Mouse (Mus musculus) layer of hippocampus, adult 8-10 months (tissue): ENCODE results near the gene Nedd8. TPM values are rescaled to one million over a fixed set of nuclear protein-coding genes. Genes with fewer than 3 reads are reported as not detected.

Experiments
- DNase-seq, 2 experiments: peaks; one replicate each; pipeline ENCODE4 v3.0.0; 2022; ENCODE audit warnings: low spot score in 2 of 2
- total RNA-seq, 4 experiments: library from RNA; stranded (reverse); gene quantifications; 2 replicates each; pipeline ENCODE4 v1.2.4; 2022

Nedd8 gene
- total RNA-seq, 4 experiments from 2014 or later: 290 to 309 (median 300) TPM

DNA sequence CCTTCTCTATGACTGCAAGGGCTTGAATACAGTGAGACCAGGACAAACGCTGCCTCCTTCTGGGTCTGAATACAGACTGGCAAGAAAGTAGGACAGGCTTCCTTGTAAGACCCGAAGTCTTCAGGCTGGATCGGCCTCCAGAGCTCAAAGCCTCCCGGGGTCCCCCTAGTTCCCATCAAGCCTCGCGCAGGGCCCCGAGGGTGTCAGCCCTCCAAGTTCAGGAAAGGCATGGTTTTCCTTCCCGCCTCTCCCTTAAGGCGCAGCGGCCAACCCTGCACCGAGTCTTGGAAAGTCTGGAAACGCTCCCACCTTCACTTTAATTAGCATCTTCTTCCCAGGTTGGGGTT, 465 bp downstream of the Nedd8 start:
- DNase-seq: no peak

DNA sequence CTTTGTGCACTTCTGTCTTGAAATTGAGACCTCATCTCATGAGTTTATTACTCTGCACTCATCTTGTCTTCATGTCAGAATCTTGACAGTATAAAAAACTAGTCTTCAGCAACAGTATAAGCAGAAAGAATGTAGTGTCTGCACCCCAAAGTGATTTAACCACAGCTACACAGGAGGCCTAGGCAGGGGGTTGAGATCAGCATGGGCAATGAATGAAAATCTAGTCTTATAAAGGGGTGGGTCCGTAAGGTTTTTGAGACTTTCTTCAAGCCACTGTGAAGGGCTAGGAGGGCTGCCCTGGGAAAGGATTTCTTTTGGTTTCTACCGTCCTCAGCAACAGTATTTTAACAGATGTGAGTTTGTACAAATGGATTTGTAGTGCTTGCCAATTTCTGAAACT, 11.3 kb downstream of the Nedd8 start:
- DNase-seq: no peak

- DNase-seq: peak; percentile 73 to 80
These were observed 11.9 kb downstream of the Nedd8 start, which contains the start of gene Mdp1 for GRCm38 (mm10) chr14:55659960-55660573. Mdp1 (minus strand) TSS chr14:55660508.

- DNase-seq: no peak
These were observed 13.9 kb downstream of the Nedd8 start for GRCm38 (mm10) chr14:55658011-55658410.

DNA sequence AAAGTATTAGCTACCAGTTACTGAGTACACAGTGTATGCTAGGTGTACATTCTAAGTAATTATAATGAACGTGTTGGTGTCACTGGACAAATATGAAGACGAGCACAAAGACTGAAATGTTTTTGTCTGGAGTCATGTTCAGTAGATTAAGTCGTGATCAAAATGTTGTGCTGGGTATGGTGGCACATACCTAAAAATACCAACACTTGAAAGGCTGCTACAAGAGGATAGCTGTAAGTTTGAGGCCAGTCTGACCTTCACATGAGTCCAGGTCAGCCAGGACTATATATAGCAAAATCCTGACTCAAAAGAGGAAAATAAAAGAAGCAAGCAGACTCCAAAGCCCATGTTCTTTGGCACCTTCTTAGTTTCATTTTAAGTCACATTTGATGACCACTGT, 15.0 kb downstream of the Nedd8 start:
- DNase-seq: no peak

- no peak for DNase-seq
These were observed 20.4 kb downstream of the Nedd8 start for GRCm38 (mm10) chr14:55651528-55651927.

DNA sequence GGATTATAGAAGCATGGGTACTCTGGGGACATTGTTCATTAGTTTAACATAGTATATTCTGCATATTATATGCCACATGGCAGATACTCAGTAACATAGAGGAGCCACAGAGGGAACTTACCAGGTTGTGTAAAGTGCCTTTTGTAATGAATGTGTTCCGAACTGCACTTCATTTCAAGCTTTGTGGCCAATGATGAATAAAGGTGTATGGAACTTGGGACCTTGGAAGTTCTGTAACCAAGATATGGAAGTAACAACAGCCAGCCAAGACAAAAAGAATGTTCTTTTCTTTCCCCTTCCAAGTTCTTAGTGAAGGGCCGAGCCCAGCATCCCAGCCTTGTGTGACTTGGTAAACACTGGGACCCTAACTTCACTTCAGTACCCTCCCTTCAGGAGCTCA, 22.0 kb downstream of the Nedd8 start, which contains the start of gene Tssk4:
Gene Tssk4 (plus strand): TSS at position 301 of the 400 bp plus-strand sequence.
- no peak for DNase-seq

DNA sequence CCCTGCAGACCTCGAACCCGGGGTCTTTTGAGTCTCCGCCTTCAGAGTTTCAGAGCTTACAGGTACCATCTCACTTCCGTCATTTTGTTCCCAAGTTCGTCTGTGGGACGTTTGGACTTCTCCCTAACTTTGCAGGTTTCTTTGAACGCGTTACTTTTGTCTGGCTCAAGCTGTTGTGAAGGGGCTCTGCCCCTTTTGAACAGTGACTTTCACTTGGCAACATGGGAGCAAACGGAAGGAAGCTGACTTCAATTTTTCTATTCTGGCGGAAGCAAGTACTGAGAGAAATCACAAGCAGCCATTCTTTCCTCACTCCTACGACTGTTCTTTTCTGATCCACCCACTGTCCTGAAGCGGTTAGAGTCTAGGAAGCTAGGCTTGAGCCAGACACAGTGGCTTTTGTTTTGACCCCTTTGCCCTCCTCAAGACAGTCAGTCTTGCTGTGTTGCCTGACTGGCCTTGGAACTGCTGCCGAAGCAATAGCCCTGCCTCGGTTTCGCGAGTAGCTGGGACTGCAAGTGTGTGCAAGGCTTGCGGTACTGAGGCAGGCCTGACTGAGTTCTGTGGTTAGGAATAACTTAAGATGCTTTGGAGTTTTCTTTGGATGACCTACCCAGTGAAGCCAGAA, 27.5 kb downstream of the Nedd8 start:
- no peak for DNase-seq

DNA sequence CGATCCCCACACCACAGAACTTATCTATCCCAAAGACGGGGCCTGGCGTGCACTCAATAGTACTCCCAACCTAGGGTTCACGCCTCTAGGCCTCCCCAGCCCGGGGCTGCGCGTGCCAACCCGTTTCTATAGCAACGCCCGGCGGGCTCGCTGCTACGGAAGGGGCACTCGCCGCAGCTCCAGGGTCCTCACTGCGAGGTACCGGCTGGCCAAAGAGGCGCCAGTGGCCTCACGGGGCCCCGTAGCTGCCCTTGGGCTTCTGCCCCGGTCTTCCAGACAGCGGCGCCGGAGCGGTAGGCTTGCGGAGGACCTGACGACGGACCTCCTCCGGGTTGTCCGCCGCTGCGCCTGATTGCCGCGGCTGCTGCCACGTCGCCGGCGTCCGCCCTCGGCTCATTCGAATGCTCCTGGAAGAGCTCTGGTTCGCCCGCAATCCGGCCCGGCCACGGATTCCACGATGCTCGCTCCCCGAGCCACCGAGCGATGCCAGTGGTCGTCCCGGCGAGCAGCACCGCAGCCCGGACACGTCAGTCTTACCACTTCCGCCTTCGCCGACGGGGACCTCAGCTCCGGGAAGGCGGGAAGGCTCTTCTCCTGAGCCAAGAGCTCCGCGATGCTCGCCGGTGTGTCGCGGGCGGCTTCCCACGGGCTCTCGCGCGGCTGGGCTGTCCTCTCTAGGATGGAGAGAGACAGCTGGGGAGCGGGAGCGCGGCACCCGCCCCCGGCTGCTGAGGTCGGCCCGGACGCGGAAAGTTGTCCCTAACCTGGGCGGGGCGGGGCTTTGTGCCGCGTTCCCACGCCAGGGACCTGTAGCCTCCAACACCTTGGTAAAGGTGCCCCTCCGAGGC, 28.6 kb downstream of the Nedd8 start, which contains the start of gene Tm9sf1:
Gene Tm9sf1 (minus strand): TSS at position 747 of the 848 bp plus-strand sequence.
- DNase-seq: peak; percentile 81 to 87

GRCm38 (mm10) chr14:55642679-55643059, 29.3 kb downstream of the Nedd8 start:
- DNase-seq: no peak

- no peak for DNase-seq
These were observed 30.6 kb downstream of the Nedd8 start for GRCm38 (mm10) chr14:55641291-55641690.

DNA sequence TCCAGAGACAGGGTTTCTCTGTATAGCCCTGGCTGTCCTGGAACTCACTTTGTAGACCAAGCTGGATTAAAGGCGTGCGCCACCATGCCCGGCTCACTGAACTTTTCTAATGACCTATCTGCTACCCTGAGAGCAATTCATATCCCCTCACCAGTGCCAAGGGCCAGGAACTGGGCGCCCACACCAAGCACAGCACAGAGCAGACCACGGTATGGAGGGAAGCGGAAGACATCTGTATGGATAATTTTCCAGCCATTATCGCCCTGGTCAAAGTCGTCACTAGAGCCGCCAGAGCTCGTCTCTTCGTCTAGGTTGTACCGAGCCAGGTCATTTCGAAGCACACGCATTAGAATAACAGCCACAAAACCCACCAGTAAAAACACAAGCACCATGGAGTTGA, 31.1 kb downstream of the Nedd8 start:
- no peak for DNase-seq

GRCm38 (mm10) chr14:55637795-55638194, 34.1 kb downstream of the Nedd8 start, which contains the start of gene Gm49378:
Gm49378 (minus strand) TSS chr14:55637895.
- DNase-seq: no peak

GRCm38 (mm10) chr14:55635523-55636007, 36.4 kb downstream of the Nedd8 start, which contains the start of gene Ipo4:
Ipo4 (minus strand) TSS chr14:55635957.
- DNase-seq: peak; percentile 87 to 88

DNA sequence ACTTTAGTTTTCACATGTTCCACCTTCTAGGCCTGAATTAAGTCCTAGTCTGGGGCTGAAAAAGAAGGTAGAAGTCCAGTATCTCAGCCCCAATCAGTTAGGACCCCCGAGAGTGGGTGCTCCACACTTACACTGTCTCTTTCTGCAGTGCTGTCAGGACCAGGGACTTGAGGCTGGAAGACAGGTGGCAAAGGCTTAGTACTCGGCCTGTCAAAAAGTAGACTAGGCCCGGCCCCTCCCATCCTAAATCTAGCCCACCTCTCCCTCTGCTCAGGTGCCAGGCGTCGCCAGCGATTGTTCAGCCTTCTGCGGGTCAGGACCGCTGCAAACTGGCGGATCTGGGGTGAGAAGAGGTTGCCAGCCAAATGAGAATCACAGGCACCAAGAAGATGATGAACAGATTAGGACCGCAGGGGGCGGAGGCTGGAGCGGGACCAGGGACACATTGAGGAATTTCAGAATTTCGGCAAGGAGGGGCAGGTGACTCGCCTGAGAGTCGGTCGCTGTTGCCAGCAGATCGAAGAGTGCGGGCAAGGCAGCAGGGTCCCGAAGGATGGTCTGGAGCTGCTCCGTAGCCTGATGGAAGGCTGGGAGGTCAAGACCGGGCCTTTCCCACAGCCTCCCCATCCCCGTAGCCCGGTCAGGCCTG, 36.9 kb downstream of the Nedd8 start:
- DNase-seq: peak in 1 of 2 experiments; percentile 28

- DNase-seq: no peak
These were observed 42.6 kb downstream of the Nedd8 start for GRCm38 (mm10) chr14:55629312-55629711.

DNA sequence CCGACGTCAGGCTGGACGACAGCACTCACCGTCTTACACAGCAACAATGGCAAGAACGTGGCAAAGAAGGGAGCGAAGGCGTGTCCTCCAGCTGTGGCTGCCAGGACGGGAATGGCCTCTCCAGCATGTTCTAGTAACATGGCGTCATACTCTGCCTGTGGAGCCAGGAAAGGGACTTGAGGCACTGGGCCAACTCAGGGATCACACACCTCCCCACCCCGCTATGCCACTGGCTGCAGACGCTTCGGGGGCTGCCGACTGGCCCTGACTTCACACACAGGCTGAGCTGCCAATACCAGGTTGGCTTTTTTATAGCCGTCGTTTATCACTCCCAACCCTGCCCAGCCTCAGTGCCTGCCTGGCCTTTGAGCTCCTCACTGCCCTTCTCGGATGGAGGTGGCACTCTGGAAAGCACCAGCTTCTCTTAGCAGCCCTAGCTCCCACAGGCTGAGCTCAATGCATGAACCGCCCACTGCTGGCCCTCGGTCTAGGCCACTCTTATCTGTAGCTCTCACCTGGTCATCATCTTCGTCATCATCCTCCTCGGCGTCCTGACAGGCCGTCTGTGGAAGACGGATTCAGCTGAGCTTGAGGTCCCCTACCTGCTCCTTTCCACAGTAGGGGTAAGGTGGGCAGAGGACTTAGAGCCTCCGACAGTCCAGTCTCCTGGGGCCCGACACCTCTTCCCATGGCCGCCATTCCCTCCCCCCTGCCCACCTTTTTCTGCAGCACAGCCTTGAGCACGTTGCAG, 43.7 kb downstream of the Nedd8 start:
- DNase-seq: no peak

GRCm38 (mm10) chr14:55618486-55619195, 53.3 kb downstream of the Nedd8 start:
- no peak for DNase-seq

DNA sequence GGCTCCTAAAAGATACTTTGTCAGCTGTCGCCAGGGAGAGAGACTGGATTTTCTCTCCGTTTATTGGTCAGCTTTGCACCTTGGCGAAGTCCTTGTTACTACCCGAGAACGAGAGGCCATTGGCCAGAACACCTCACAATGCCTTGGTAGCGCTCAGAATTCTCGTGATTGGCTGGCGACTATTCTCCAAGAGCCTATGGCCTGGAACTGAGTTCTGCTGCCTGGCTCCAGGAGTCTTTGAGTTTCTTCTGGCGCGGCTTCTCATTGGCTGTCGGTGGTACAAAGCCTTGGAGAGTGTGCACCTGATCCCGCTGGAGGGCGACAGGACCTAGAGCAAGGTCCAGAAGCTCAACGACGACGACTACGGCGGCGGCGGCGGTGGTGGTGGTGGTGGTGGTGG, 54.1 kb downstream of the Nedd8 start, which contains the start of gene Rec8:
Gene Rec8 (plus strand): TSS at position 216 of the 400 bp plus-strand sequence.
- DNase-seq: no peak

DNA sequence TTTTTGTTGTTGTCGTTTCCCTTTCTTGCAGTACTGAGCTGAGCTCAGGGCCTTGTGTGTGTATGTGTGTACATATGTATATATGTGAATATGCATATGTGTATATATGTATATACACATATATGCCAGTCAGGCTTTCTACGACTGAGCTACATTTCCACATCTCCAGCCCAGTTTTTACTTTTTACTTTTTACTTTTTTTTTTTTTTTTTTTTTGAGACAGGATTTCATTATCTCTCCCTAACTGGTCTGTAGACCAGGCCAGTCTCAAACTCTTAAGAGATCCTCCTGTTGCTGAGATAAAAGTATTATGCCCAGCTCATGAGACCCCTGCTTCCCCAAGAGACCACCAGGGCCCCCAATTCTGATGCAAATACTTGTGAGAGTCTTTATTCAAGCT, 55.1 kb downstream of the Nedd8 start:
- no peak for DNase-seq
